Comparison of ENCODE assay signal across 13 mouse cellular contexts in the genomic region with DNA sequence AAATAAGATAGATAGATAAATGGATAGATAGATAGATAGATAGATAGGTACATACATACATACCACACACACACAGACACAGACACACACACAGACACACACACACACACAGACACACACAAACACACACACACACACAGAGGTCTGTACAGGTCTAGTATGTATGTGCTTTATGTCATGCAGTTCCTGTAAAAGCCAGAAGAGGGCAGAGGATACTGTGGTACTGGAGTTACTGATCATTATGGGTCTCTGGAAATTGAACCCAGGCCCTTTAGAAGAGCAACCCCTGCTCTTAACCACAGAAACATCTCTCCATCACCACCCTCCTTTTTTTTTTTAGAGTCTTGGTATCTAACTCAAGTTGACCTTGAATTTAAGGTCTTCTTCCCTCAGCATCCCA. TPM values are rescaled to one million over a fixed set of nuclear protein-coding genes. Genes with fewer than 3 reads are reported as not detected.
DNase-seq lines count a peak whose midpoint lies in the region; ATAC-seq and TF ChIP-seq lines count a peak whose summit lies in the region.
"Had no signal": no experiment of that assay in that cellular context is flagged by ENCODE, and none has a peak within 500 bp of the region (broad histone marks: within the 10 kb centered on the region; RNA-seq: fewer than 3 reads in every experiment).

No protein-coding gene starts in this region.

- H3K27me3 ChIP-seq in Patski = no peaks in the 10 kb centered on the region
- H3K27me3 ChIP-seq: neural tube, embryonic 15.5 days had no signal

- POLR2A ChIA-PET in Patski (lab: Charles Lee) = no interaction called here

- TF ChIP-seq CTCF in Patski (IDR thresholded peaks at IDR 0.05) = peak; percentile 35

- CTCF ChIA-PET in Patski (lab: Charles Lee) = interaction anchor here (3.3 kb wide), 1 partner anchor 61 kb away, joined by 12 read pairs; a partner anchor contains a TSS

- no peak for ATAC-seq in Patski
- no peak for ATAC-seq in monocyte, adult 5-6 weeks (replicated peaks; ENCODE audit: insufficient number of reproducible peaks, low FRiP score, low TSS enrichment, poor library complexity, severe bottlenecking)
- no peak for ATAC-seq in frontal cortex, adult (ENCODE audit: low TSS enrichment)

- in situ Hi-C loops in Patski (cut with MboI; ENCODE audit: low pct_unique_long_range_greater_than_20kb) = no loop called here

- DNase-seq in heart, adult 11 months = peak; percentile 59
- DNase-seq in heart, adult 9 months (ENCODE audit: low spot score in 2 of 2) = no peak
- DNase-seq in lung, postnatal 10 days = peak; percentile 50
- no peak for DNase-seq in lung, postnatal 4 days
- DNase-seq in Patski (ENCODE audit: low read depth, low spot score) = no peak
- peak; percentile 69 for DNase-seq in naive thymus-derived CD4-positive, alpha-beta T cell, adult 2 months (ENCODE audit: low read depth)

RNA-seq across cellular contexts. Expression of a gene that starts 4.8 kb away (rescaled TPM):
- 167 TPM for polyA plus RNA-seq in Patski (2021)
- total RNA-seq in monocyte, adult 5-6 weeks (2017) = 233 to 280 TPM (median 259 TPM) in 3 replicates

RNA-seq across cellular contexts. Expression of a gene that starts 6.7 kb away (rescaled TPM):
- 801 TPM for polyA plus RNA-seq in Patski (2021)
- total RNA-seq in monocyte, adult 5-6 weeks (2017) = 106 to 183 TPM (median 119 TPM) in 3 replicates

RNA-seq across cellular contexts. Expression of a gene that starts 18.5 kb away (rescaled TPM):
- polyA plus RNA-seq in Patski (2021) = not detected
- total RNA-seq in monocyte, adult 5-6 weeks (2017) = 0.86 TPM in 1 of 3 replicates, not detected in the others

RNA-seq across cellular contexts. Expression of a gene that starts 39.9 kb away (rescaled TPM):
- 3.6 TPM for polyA plus RNA-seq in Patski (2021)
- not detected in 3 replicates for total RNA-seq in monocyte, adult 5-6 weeks (2017)
- total RNA-seq: heart, postnatal 25 days; layer of hippocampus, postnatal 14 days had no signal
- polyA plus RNA-seq: macrophage; stomach, embryonic 16.5 days had no signal

RNA-seq across cellular contexts. Expression of a gene that starts 53.2 kb away (rescaled TPM):
- polyA plus RNA-seq in Patski (2021) = 41.5 TPM
- 0.32 to 1.2 TPM (median 0.97 TPM) in 3 replicates for total RNA-seq in monocyte, adult 5-6 weeks (2017)

Comparison
In these comparisons a context has a peak if more than half of its experiments do, and no peak if none do; other contexts are left out.
1. DNase-seq: peak in heart, adult 11 months (single experiment), lung, postnatal 10 days (single experiment) and naive thymus-derived CD4-positive, alpha-beta T cell, adult 2 months (single experiment); none in heart, adult 9 months (0 of 2), lung, postnatal 4 days (0 of 2) and Patski (single experiment).